Mouse (Mus musculus) erythroblast, embryonic 14.5 days (primary cell): ENCODE measurements around the gene Oas1f. TPM values are rescaled to one million over a fixed set of nuclear protein-coding genes. Genes with fewer than 3 reads are reported as not detected.
"Not testable (repeated sequence)": the region's sequence is repeated elsewhere in the genome, so short reads cannot be mapped to it uniquely, and the experiment has no call there.

Source experiments
- H3K27me3 ChIP-seq: 2 replicates; pipeline ENCODE4 v1.6.1; 2012; ENCODE audit warnings: inconsistent platforms; ENCODE audit not compliant: control insufficient read depth
- H3K36me3 ChIP-seq: 2 replicates; pipeline ENCODE4 v1.6.1; 2012; ENCODE audit warnings: mild to moderate bottlenecking, inconsistent platforms; ENCODE audit not compliant: control insufficient read depth
- H3K4me1 ChIP-seq: 2 replicates; pipeline ENCODE4 v1.6.1; 2012; ENCODE audit warnings: inconsistent platforms; ENCODE audit not compliant: control insufficient read depth
- H3K4me3 ChIP-seq: replicated peaks from 2 replicates; pipeline ENCODE3; 2012; ENCODE audit warnings: moderate library complexity, mild to moderate bottlenecking, inconsistent platforms
- H3K9me3 ChIP-seq: 2 replicates; pipeline ENCODE4 v1.6.1; 2012; ENCODE audit warnings: low read length, inconsistent platforms, mixed read lengths; ENCODE audit not compliant: control insufficient read depth
- GATA1 ChIP-seq: IDR thresholded peaks from 2 replicates; pipeline ENCODE4 v1.6.1; 2012; ENCODE audit warnings: low read length, inconsistent platforms, mixed read lengths
- TAL1 ChIP-seq: IDR thresholded peaks from 3 replicates; pipeline ENCODE4 v1.6.1; 2012; ENCODE audit warnings: low read length, inconsistent platforms, mixed read lengths
- polyA plus RNA-seq: library from polyadenylated mRNA; stranded (reverse); fragments of >175 nt; gene quantifications from 2 replicates; pipeline ENCODE4 v1.2.3, GENCODE M21; 2012

The Oas1f gene
- polyA plus RNA-seq, 1 experiment = not detected

- Histone ChIP-seq H3K9me3 (no peaks in the 10 kb centered on the region; the same call in 1 of the 2 replicates), H3K4me1 (no peaks in the 10 kb centered on the region), H3K4me3 (no peak overlapping the region), H3K27me3 (no peaks in the 10 kb centered on the region), H3K36me3 (no peaks in the 10 kb centered on the region)
- TF ChIP-seq GATA1 (no peak), TAL1 (no peak)
Observed at GRCm38 (mm10) chr5:120869436-120870015, 22.4 kb downstream of the Oas1f start.

GRCm38 (mm10) chr5:120870081-120870480 lies 22.9 kb downstream of the Oas1f start:
- no peaks in the 10 kb centered on the region for H3K4me1 ChIP-seq
- no peaks in the 10 kb centered on the region for H3K27me3 ChIP-seq
- TF ChIP-seq TAL1 (no peak), GATA1 (no peak)
- H3K36me3 ChIP-seq = no peaks in the 10 kb centered on the region
- no peaks in the 10 kb centered on the region; the same call in 1 of the 2 replicates for H3K9me3 ChIP-seq
- no peak overlapping the region for H3K4me3 ChIP-seq

- Histone ChIP-seq H3K4me1 (no peaks in the 10 kb centered on the region), H3K36me3 (no peaks in the 10 kb centered on the region), H3K4me3 (no peak overlapping the region), H3K9me3 (no peaks in the 10 kb centered on the region; the same call in 1 of the 2 replicates), H3K27me3 (no peaks in the 10 kb centered on the region)
- TF ChIP-seq GATA1 (no peak), TAL1 (no peak)
Observed at GRCm38 (mm10) chr5:120870782-120871181, 23.6 kb downstream of the Oas1f start.

GRCm38 (mm10) chr5:120871469-120871868 lies 24.3 kb downstream of the Oas1f start:
- H3K9me3 ChIP-seq = no peaks in the 10 kb centered on the region; the same call in 1 of the 2 replicates
- TF ChIP-seq GATA1 (no peak), TAL1 (no peak)
- no peaks in the 10 kb centered on the region for H3K36me3 ChIP-seq
- no peak overlapping the region for H3K4me3 ChIP-seq
- no peaks in the 10 kb centered on the region for H3K4me1 ChIP-seq
- H3K27me3 ChIP-seq = no peaks in the 10 kb centered on the region

GRCm38 (mm10) chr5:120876839-120877238 lies 29.7 kb downstream of the Oas1f start:
- not testable (repeated sequence) for H3K9me3 ChIP-seq, H3K4me1 ChIP-seq, H3K36me3 ChIP-seq, H3K4me3 ChIP-seq, H3K27me3 ChIP-seq

GRCm38 (mm10) chr5:120877407-120877806 lies 30.2 kb downstream of the Oas1f start:
- not testable (repeated sequence) for H3K36me3 ChIP-seq, H3K9me3 ChIP-seq, H3K27me3 ChIP-seq, H3K4me3 ChIP-seq, H3K4me1 ChIP-seq

GRCm38 (mm10) chr5:120878803-120879202 lies 31.6 kb downstream of the Oas1f start:
- not testable (repeated sequence) for H3K36me3 ChIP-seq, H3K9me3 ChIP-seq, H3K4me1 ChIP-seq, H3K27me3 ChIP-seq, H3K4me3 ChIP-seq

- not testable (repeated sequence) for H3K4me3 ChIP-seq, H3K27me3 ChIP-seq, H3K4me1 ChIP-seq, H3K9me3 ChIP-seq, H3K36me3 ChIP-seq
Observed at GRCm38 (mm10) chr5:120881681-120882080, 34.5 kb downstream of the Oas1f start.

GRCm38 (mm10) chr5:120887413-120887812 lies 40.2 kb downstream of the Oas1f start, which contains the start of gene Oas1g:
Gene Oas1g, minus strand, starts transcription at chr5:120887613.
- H3K27me3 ChIP-seq, H3K36me3 ChIP-seq, H3K4me3 ChIP-seq, H3K9me3 ChIP-seq, H3K4me1 ChIP-seq: not testable (repeated sequence)

GRCm38 (mm10) chr5:120887831-120888230 lies 40.7 kb downstream of the Oas1f start:
- H3K4me1 ChIP-seq = no peaks in the 10 kb centered on the region
- no peak overlapping the region for H3K4me3 ChIP-seq
- H3K27me3 ChIP-seq = no peaks in the 10 kb centered on the region
- TF ChIP-seq TAL1 = no peak
- no peak for TF ChIP-seq GATA1
- H3K36me3 ChIP-seq = no peaks in the 10 kb centered on the region
- peaks cover 2% of the 10 kb centered on the region; the same call in 1 of the 2 replicates for H3K9me3 ChIP-seq

GRCm38 (mm10) chr5:120888294-120888815 lies 41.2 kb downstream of the Oas1f start:
- not testable (repeated sequence) for H3K27me3 ChIP-seq, H3K4me3 ChIP-seq, H3K9me3 ChIP-seq, H3K4me1 ChIP-seq, H3K36me3 ChIP-seq
